Mouse (Mus musculus) liver, embryonic 14.5 days (tissue): Measurements from ENCODE around the gene Acap3. TPM values are rescaled to one million over a fixed set of nuclear protein-coding genes. Genes with fewer than 3 reads are reported as not detected.

ENCODE experiments used
- ATAC-seq: fragments of 200-750 bp; cut with Nextera tagmentation; 2 replicates; pipeline ENCODE4 v1.8.0; 2017; ENCODE audit warnings: moderate number of reproducible peaks, mild to moderate bottlenecking, moderate library complexity; ENCODE audit not compliant: insufficient read depth
- DNase-seq, 3 experiments: peaks; one replicate each; pipeline ENCODE4 v3.0.0-alpha.2; 2012 to 2013; ENCODE audit warnings: low read depth in 3 of 3, low spot score in 3 of 3
- H3K27ac ChIP-seq: fragments of 300-500 bp; sonication (generic); 2 replicates; pipeline ENCODE4 v1.5.1; 2014; ENCODE audit warnings: moderate library complexity, mild to moderate bottlenecking, control low read depth, inconsistent platforms
- H3K27me3 ChIP-seq: fragments of 300-500 bp; sonication (generic); 2 replicates; pipeline ENCODE4 v1.6.1; 2014; ENCODE audit warnings: mild to moderate bottlenecking, low read length, moderate library complexity; ENCODE audit not compliant: control insufficient read depth, insufficient read depth
- H3K36me3 ChIP-seq: fragments of 300-500 bp; sonication (generic); replicated peaks from 2 replicates; pipeline ENCODE4 v1.6.1; 2014; ENCODE audit warnings: low read depth; ENCODE audit not compliant: control insufficient read depth, insufficient read depth
- H3K4me1 ChIP-seq, 2 experiments: fragments of 200-500 bp in 1 of 2; fragments of 300-500 bp in 1 of 2; sonication (generic) in 1 of 2; replicated peaks; 2 replicates each; pipeline ENCODE4 v1.6.1; 2012 to 2014; ENCODE audit warnings: antibody characterized with exemption in 1 of 2, inconsistent platforms in 1 of 2, low read length in 1 of 2; ENCODE audit not compliant: control insufficient read depth in 2 of 2, insufficient read depth in 2 of 2
- H3K4me2 ChIP-seq: fragments of 300-500 bp; sonication (generic); 2 replicates; pipeline ENCODE4 v1.6.1; 2014; ENCODE audit warnings: low read depth, mild to moderate bottlenecking, control low read depth, moderate library complexity
- H3K4me3 ChIP-seq, 2 experiments: fragments of 200-500 bp in 1 of 2; fragments of 300-500 bp in 1 of 2; sonication (generic) in 1 of 2; 2 replicates each; pipeline ENCODE4 v1.5.1; 2012 to 2014; ENCODE audit warnings: low read depth in 2 of 2, low read length in 2 of 2, mild to moderate bottlenecking in 2 of 2, control low read depth in 1 of 2, inconsistent platforms in 1 of 2, moderate library complexity in 1 of 2; ENCODE audit not compliant: insufficient read depth in 1 of 2
- H3K9ac ChIP-seq: fragments of 300-500 bp; sonication (generic); replicated peaks from 2 replicates; pipeline ENCODE4 v1.6.1; 2014; ENCODE audit warnings: mild to moderate bottlenecking, control low read depth, moderate library complexity
- H3K9me3 ChIP-seq: fragments of 300-500 bp; sonication (generic); 2 replicates; pipeline ENCODE4 v1.6.1; 2016; ENCODE audit warnings: low read length, mixed read lengths; ENCODE audit not compliant: control insufficient read depth
- CTCF ChIP-seq: IDR thresholded peaks from 2 replicates; pipeline ENCODE4 v1.5.1; 2016; ENCODE audit warnings: antibody characterized with exemption, low read depth, control low read depth
- EP300 ChIP-seq: IDR thresholded peaks from 2 replicates; pipeline ENCODE4 v1.6.1; 2016; ENCODE audit warnings: antibody characterized with exemption, low read depth
- WGBS: fragments of 180-500 bp; shearing (Covaris S2); extraction: QIAGEN DNeasy Blood & Tissue Kit; methylation state at CpG from one replicate; pipeline ENCODE4 v1.1.7; 2014; ENCODE audit not compliant: insufficient replicate concordance; 5-methylcytosine and 5-hydroxymethylcytosine counted together
- polyA plus RNA-seq, 2 experiments: library from polyadenylated mRNA; depleted of rRNA in 1 of 2; stranded (reverse) in 1 of 2; unstranded in 1 of 2; fragments of >200 nt; fragmentation: Nextera tagmentation in 1 of 2; extraction: Ambion mirVana in 1 of 2; gene quantifications; 2 replicates each; pipeline versions ENCODE4 v1.2.1 to v1.2.3; 2012 to 2014

Gene Acap3
- polyA plus RNA-seq, 2 experiments = 4.7 to 9.4 TPM

- WGBS = 81% methylated on average over 9 of the region's 9 CpGs
- Histone ChIP-seq H3K4me1 (peaks cover 5 to 11% of the 10 kb centered on the region in 2 experiments; a peak in 2 of 4 replicates), H3K36me3 (peaks cover 6% of the 10 kb centered on the region)
Observed at GRCm38 (mm10) chr4:155853421-155853820, 38.2 kb upstream of the Acap3 start.

GRCm38 (mm10) chr4:155854991-155855390 lies 36.6 kb upstream of the Acap3 start:
- Histone ChIP-seq H3K4me2 (no peak overlapping the region), H3K9me3 (no peaks in the 10 kb centered on the region), H3K4me1 (0 out of 4 replicates have a peak, but pooled peaks cover 0 to 3% of the 10 kb centered on the region in 2 experiments), H3K27ac (no peak overlapping the region), H3K4me3 (no peak overlapping the region), H3K27me3 (no peaks in the 10 kb centered on the region), H3K36me3 (peaks cover 6% of the 10 kb centered on the region), H3K9ac (no peak overlapping the region)
- WGBS = 90% methylated on average over 12 of the region's 12 CpGs
- no peak for DNase-seq
- no peak for ATAC-seq
- no peak for TF ChIP-seq CTCF
- TF ChIP-seq EP300 = no peak

More at GRCm38 (mm10) chr4:155853421-155853820, 38.2 kb upstream of the Acap3 start:
- DNase-seq (no peak), ATAC-seq (no peak)
- no peaks in the 10 kb centered on the region for H3K27me3 ChIP-seq
- H3K4me3 ChIP-seq = no peak overlapping the region
- no peak overlapping the region for H3K27ac ChIP-seq
- H3K9ac ChIP-seq = no peak overlapping the region
- no peak overlapping the region for H3K4me2 ChIP-seq
- TF ChIP-seq CTCF (no peak), EP300 (no peak)
- H3K9me3 ChIP-seq = no peaks in the 10 kb centered on the region

- WGBS = 75% methylated on average over 12 of the region's 12 CpGs
- Histone ChIP-seq H3K36me3 (peaks cover 6% of the 10 kb centered on the region), H3K4me3 (no peak overlapping the region), H3K9ac (no peak overlapping the region), H3K4me2 (no peak overlapping the region), H3K9me3 (no peaks in the 10 kb centered on the region), H3K27ac (no peak overlapping the region), H3K27me3 (no peaks in the 10 kb centered on the region), H3K4me1 (0 out of 4 replicates have a peak, but pooled peaks cover 0 to 3% of the 10 kb centered on the region in 2 experiments)
- no peak for ATAC-seq
- TF ChIP-seq CTCF = no peak
- TF ChIP-seq EP300 = no peak
- DNase-seq = no peak
Observed at GRCm38 (mm10) chr4:155856071-155856470, 35.6 kb upstream of the Acap3 start.

- Histone ChIP-seq H3K27me3 (no peaks in the 10 kb centered on the region), H3K4me1 (0 out of 4 replicates have a peak, but pooled peaks cover 0 to 3% of the 10 kb centered on the region in 2 experiments), H3K9ac (no peak overlapping the region), H3K4me3 (no peak overlapping the region), H3K27ac (no peak overlapping the region), H3K4me2 (0 out of 2 replicates have a peak overlapping the region, but pooled peaks have one; percentile 1), H3K36me3 (peaks cover 6% of the 10 kb centered on the region), H3K9me3 (no peaks in the 10 kb centered on the region)
- no peak for TF ChIP-seq EP300
- TF ChIP-seq CTCF = no peak
- 40% methylated on average over 3 of the region's 3 CpGs for WGBS
- DNase-seq (no peak), ATAC-seq (peak; percentile 39; the same call in 1 of the 2 replicates)
Observed at GRCm38 (mm10) chr4:155856881-155857280, 34.7 kb upstream of the Acap3 start.

DNA sequence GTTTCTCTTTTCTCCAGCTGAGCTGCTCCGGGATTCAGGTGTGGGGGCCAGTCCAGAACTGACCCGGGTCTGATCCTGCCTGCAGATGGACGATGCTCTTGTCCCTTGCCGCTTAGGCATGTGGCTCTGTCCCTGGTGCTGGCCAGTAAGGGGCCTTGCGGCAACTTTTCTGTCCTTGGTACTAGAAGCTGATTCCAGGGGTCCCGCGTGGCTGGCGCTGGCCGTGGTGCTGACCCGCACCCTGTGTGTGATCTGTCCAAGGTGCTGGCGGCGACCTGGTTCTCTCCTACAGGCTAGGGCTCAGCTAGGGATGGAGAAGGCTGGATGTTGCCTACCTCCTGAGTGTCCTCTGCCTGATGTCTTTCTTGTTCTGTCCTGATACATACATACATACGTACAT lies 32.3 kb upstream of the Acap3 start:
- Histone ChIP-seq H3K9me3 (no peaks in the 10 kb centered on the region), H3K4me2 (no peak overlapping the region), H3K9ac (no peak overlapping the region), H3K4me3 (no peak overlapping the region), H3K27ac (no peak overlapping the region), H3K4me1 (0 out of 4 replicates have a peak, but pooled peaks cover 0 to 3% of the 10 kb centered on the region in 2 experiments), H3K36me3 (peaks cover 6% of the 10 kb centered on the region), H3K27me3 (no peaks in the 10 kb centered on the region)
- no peak for ATAC-seq
- 39% methylated on average over 13 of the region's 13 CpGs for WGBS
- TF ChIP-seq EP300 (no peak), CTCF (no peak)
- DNase-seq = peak in 1 of 3 experiments; percentile 43
